Mouse (Mus musculus): ENCODE results near the gene Fam92b.

GRCm38 (mm10) chr8:120169119-120169518 is 8.1 kb downstream of the Fam92b start:
- TF ChIP-seq POLR2A (IDR thresholded peaks at IDR 0.05; ENCODE audit: borderline replicate concordance, extremely low read depth, low read depth, low read length) = no peak
- TF ChIP-seq CTCF (IDR thresholded peaks at IDR 0.05; ENCODE audit: insufficient read depth, low read length) = no peak

Data from lung, adult 2 months (tissue).